Mouse (Mus musculus) brain, adult 2 months (tissue): ENCODE results near the gene Adgrg1.
A peak's percentile ranks its signal among the peaks of the same experiment; 100 is the strongest.

Experiments
- DNase-seq: peaks from one replicate; pipeline ENCODE4 v3.0.0; 2011; ENCODE audit warnings: low read depth, low spot score

Gene Adgrg1

DNA sequence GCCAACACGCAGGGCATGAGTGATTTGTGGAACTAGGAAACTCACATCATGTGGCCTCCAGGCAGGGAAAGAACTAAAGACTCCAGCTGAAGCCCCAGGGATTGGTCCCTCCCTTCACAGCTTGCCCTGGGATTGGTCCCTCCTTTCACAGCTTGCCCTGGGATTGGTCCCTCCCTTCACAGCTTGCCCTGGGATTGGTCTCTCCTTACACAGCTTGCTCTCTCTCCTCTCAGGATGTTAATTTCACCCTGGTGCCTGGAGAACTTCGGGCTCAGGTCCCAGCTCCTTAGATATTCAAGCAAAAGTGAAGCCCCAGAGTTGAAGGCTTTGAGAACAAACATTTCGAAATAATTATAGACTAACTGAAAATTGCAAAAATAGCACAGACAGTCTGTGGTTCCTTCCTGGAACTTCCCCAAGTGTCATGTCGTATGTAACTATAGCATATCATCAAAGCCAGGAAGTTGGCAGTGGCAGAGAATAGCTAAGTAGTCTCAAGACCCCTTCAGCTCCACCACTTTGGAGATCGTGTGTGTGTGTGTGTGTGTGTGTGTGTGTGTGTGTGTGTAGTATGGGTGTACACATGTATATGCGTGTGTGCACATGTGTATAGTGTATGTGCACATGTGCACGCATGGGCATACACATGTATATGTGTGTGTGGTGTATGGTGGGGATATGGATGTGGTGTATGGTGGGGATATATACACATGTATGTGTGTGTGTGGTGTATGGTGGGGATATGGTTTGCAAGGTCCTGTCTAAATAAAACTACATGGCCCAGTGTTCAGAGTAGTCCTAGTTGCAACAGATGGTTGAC lies 62.8 kb downstream of the Adgrg1 start:
- peak; percentile 79 for DNase-seq

DNA sequence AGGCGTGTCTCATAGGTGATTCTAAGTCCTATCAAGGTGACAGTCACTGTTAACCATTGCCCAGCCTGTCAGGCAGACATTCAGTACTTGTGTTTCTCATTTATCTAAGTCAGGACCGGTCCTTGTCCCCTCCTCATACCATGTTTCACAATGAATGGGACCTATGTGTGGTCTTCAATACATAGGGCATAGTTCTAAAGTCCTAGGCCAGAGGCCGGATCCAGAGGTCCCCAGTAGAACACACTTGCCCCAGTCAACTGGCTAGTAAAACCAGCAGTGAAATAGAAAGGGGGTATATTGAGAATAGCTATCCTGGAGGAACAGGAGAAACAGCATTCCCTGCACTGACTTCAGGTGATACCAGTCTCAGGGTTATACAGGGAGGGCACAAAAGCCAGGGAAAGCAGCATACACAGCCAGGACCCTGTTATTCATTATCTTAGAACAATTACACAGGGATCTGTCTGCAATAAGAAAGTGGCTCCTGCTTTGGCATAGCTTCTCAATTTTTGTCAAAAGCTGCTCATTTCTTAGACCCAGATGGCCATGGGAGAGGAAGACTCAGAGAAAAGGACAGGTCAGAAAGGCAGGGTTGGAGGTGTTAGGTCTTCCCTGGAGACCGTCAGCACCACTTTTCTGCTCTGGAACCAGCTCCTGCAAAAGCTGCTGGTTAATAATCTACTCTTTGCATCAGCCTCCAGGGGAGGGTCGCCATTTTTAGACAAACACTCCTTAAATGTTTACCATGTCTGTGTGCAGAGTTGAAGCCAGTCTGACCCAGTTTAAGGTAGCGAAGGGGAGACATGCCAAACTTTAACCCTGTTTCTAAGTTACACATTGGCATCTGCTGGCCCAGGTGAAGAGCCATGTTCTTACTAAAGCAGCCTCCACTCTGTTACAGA lies 67.6 kb downstream of the Adgrg1 start:
- no peak for DNase-seq

DNA sequence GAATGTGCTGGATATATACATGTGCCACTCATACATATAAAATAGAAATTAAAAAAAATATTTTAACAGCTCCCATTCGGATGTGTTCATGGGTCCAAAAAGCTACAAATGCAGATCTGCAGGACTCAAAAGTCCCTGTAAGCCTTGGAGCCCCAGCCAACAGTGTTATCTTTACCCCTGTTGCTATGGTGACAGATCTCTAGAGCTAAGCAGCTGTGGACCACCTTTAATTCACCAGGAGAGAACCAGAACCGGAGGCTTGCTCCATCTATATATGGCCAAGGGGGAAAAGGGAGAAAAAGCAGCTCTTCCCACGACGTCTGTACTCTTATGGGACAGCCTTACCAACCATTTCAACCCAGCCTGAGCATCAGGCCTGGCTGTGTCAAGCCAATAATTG lies 70.3 kb downstream of the Adgrg1 start:
- DNase-seq = peak; percentile 32

DNA sequence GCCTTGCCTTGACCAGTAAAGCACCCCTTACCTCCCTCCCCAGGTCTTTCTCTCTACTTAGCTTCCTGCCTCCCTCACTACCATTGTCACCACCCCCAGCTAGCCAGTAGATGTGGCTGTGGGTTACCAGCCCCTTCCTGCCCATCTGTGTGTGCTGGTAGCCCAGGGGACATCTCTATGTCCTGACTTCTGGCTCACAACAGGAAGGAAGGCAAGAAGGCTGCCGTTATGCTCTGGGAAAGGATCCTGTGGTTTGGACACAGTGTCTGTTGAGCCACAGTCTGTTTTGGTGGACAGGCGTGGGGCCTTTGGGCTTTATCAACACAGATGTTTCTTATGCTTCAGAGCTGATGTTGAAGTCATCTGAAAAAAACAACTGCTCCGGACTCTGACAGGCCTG lies 72.4 kb downstream of the Adgrg1 start:
- DNase-seq = no peak

DNA sequence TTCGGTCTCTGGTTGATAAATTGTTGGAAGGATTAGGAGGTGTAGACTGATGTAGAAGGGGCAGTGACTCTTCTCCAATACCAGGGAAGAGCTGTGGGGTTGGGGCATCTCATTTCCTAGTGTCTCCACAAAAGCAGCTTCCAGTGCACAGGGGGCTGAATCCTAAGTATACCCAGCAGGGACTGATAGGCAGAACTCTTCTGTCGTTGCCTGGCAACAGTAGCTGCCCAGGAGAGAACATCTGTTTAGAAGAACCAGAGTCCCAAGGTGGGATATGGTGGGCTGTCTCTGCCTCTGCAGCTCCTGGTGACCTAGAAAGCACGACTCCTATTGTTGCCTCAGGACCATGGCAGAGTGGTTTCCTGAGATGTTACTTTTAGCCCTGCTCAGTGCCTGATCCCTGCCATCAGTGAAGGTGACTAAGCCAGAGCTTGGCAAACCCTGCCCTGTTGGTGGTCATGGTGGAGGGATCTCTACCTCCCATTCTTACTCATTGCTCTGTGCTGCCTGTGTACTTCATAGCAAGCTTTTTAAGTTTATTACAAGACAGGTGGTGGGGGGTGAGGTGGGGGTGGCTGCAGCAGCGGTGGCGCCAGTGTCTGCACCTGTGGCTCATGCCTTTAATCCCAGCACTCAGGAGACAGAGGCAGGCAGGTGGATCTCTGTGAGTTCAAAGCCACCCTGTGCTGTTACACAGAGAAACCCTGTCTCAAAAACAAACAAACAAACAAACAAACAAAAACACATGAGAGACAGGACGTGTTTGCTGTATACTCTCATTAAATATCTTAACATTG lies 73.5 kb downstream of the Adgrg1 start:
- peak; percentile 10 for DNase-seq

DNA sequence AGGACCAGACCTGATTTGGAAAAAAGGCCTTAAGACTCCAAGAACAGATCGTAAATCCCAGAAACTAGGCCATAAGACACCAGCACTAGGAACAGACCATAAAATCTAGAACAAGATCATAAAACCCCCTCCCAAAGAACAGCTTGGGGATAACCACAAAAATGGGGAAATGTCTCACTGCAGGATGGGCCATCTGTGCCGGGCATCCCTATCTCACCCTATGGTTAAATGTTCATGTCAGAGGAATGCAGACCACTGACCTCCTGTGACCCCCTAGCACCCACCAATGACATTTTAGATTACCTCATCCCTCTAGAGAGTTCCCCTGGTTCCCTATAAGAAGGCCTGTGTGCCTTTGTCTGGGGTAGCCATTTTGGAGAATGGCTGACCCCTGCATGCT lies 75.1 kb downstream of the Adgrg1 start:
- no peak for DNase-seq

DNA sequence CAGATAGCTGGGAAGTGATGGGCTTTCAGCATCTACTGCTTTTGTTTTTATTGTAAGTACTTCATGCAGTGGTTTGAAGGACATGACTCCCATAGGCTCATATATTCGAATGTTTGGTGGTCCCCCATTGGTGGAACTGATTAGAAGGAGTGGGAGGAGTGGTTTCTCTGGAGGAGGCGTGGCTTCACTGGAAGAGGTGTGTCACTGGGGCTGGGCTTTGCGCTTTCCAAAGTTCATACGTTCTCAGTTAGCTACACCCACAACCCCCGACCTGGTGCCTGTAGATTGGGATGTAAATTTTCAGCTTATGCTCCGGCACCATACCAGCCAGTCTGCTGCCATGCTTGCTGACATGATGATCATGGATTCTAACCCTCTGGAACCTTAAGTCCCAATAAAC lies 79.9 kb downstream of the Adgrg1 start:
- DNase-seq = no peak

DNA sequence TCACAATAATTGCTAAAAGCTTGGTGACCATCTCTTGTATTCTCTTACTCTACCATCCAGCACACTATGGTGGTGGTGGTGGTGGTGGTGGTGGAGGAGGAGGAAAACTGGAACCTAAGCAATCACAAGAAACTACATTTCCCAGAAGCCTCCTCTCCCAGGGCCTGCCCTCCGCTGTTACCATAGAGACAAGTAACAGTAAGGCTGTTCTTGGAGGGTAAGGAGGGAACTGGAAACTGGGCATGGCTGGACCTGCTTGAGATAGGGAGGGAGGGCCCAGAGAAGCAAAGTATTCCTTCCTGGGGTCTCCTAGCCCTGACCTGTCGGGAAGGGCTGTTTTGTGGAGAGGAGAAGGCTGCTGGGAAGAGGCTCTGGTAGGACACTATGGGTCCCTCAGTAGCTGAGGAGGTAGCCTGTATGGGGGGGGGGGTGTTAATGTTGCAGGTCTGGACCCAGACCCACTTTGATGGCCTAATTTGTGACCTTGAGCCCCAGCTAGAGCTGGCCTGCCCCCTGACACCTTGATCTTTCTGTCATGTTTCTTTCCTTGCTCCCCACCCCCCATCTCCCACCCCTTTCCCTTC lies 80.5 kb downstream of the Adgrg1 start, which contains the start of gene Drc7:
Drc7 (plus strand) TSS at position 177 of the 584 bp plus-strand sequence.
- DNase-seq = peak; percentile 62

DNA sequence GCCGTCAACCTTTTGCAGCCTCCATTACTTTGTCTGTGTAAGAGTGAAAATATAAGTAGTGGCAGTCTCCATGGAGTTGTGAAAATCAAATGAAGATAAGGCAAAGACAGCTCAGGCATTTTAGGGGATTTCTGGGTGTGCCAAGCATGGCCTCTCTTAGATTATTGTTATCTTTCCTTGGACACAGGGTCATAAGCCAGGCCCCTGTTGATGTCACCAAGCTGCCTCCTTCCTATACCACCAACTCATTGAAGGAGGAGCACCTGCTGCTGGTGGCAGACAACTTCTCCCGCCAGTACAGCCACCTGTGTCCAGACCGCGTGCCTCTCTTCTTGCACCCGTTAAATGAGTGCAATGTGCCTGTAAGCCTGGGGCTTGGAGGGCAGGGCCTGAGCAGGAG lies 81.9 kb downstream of the Adgrg1 start:
- no peak for DNase-seq

DNA sequence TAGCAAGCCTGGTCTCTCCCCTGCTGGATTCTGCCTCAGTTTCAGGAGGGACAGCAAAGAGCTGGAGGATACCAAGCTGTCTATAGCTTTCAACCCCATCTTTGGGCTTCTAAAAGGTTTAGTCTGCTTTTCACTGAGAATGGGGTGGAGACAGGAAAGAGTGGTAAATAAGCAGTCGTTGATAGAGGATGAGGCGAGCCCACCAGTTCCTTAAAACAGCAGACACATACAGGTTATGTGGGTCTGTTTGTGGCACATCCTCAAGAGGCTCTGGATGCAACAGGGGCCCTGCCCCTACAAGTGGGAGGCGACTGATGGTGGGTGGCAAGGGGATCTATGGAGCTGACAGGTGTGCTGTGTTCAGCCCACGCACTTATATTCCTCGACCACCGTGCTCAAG lies 84.1 kb downstream of the Adgrg1 start:
- DNase-seq = no peak

DNA sequence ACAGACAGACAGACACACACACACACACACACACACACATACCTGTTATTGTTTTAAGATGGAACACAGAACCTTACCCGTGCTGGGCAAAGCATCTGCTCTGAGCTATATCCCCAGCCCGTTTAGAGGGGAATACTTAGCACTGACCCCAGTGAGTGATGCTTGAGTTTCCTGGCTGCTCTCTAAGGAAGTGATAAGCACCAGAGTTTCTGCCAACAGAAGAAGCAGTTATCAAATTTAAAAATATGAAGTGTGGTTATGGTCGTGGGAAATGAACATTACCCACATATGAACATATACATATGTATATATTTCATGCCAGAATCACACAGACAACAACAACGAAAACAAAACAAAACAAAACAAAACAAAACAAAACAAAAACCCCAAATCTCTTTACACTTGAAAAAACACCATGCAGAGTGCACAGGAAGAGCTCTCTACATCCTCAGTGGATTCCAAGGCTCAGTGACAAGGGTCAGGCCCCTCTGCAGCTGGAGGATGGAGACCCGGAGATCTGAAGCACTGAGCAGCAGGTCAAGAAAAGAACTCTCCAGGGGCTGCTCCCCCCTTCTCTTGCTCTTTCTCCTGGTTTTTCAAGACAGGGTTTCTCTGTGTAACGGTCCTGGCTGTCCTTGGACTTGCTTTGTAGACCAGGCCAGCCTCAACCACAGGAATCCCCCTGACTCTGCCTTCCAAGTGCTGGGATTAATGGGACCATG lies 85.4 kb downstream of the Adgrg1 start:
- no peak for DNase-seq
